Mouse (Mus musculus) heart, embryonic 12.5 days (tissue): ENCODE measurements around the gene Pdzrn3. TPM values are rescaled to one million over a fixed set of nuclear protein-coding genes. Genes with fewer than 3 reads are reported as not detected.

Experiments used
- ATAC-seq: fragments of 200-750 bp; cut with Nextera tagmentation; 2 replicates; pipeline ENCODE4 v1.8.0; 2017; ENCODE audit warnings: moderate TSS enrichment, moderate library complexity; ENCODE audit not compliant: insufficient number of reproducible peaks, low FRiP score
- H3K27ac ChIP-seq: fragments of 300-500 bp; sonication (generic); 2 replicates; pipeline ENCODE4 v1.5.1; 2016; ENCODE audit warnings: mild to moderate bottlenecking, moderate library complexity; ENCODE audit not compliant: poor library complexity, severe bottlenecking
- H3K27me3 ChIP-seq: fragments of 300-500 bp; sonication (generic); replicated peaks from 2 replicates; pipeline ENCODE4 v1.6.1; 2016; ENCODE audit warnings: mild to moderate bottlenecking, moderate library complexity
- H3K36me3 ChIP-seq: fragments of 300-500 bp; sonication (generic); 2 replicates; pipeline ENCODE4 v1.6.1; 2016; ENCODE audit warnings: mild to moderate bottlenecking, moderate library complexity
- H3K4me1 ChIP-seq: fragments of 300-500 bp; sonication (generic); replicated peaks from 2 replicates; pipeline ENCODE4 v1.6.1; 2016; ENCODE audit warnings: mild to moderate bottlenecking
- H3K4me2 ChIP-seq: fragments of 300-500 bp; sonication (generic); 2 replicates; pipeline ENCODE4 v1.6.1; 2016; ENCODE audit warnings: mild to moderate bottlenecking, moderate library complexity
- H3K4me3 ChIP-seq: fragments of 300-500 bp; sonication (generic); 2 replicates; pipeline ENCODE4 v1.5.1; 2016; ENCODE audit warnings: mild to moderate bottlenecking
- H3K9ac ChIP-seq: fragments of 300-500 bp; sonication (generic); 2 replicates; pipeline ENCODE4 v1.6.1; 2016; ENCODE audit warnings: mild to moderate bottlenecking, moderate library complexity
- H3K9me3 ChIP-seq: fragments of 300-500 bp; sonication (generic); replicated peaks from 2 replicates; pipeline ENCODE4 v1.6.1; 2016; ENCODE audit warnings: mild to moderate bottlenecking, moderate library complexity
- WGBS: fragments of 180-500 bp; shearing (Covaris S2); methylation state at CpG from one replicate; pipeline ENCODE4 v1.1.7; 2016; 5-methylcytosine and 5-hydroxymethylcytosine counted together
- polyA plus RNA-seq: library from polyadenylated mRNA; unstranded; fragments of >200 nt; fragmentation: Nextera tagmentation; extraction: Ambion mirVana; gene quantifications from 2 replicates; pipeline ENCODE4 v1.2.1, GENCODE M21; 2016

Pdzrn3 gene
- polyA plus RNA-seq, 1 experiment from 2014 or later: 14.0 TPM

GRCm38 (mm10) chr6:101327741-101328140 lies 50.0 kb downstream of the Pdzrn3 start:
- Histone ChIP-seq H3K4me3 (no peak overlapping the region), H3K4me1 (peaks cover 67% of the 10 kb centered on the region), H3K36me3 (no peaks in the 10 kb centered on the region), H3K4me2 (no peak overlapping the region), H3K9me3 (no peaks in the 10 kb centered on the region), H3K27me3 (no peaks in the 10 kb centered on the region), H3K9ac (no peak overlapping the region), H3K27ac (peak overlapping the region; percentile 89)
- WGBS: 50% methylated on average over 5 of the region's 5 CpGs
- no peak for ATAC-seq

- Histone ChIP-seq H3K27me3 (no peaks in the 10 kb centered on the region), H3K27ac (peak overlapping the region; percentile 89), H3K9me3 (no peaks in the 10 kb centered on the region), H3K4me2 (no peak overlapping the region), H3K4me1 (peaks cover 62% of the 10 kb centered on the region), H3K36me3 (no peaks in the 10 kb centered on the region), H3K4me3 (no peak overlapping the region), H3K9ac (no peak overlapping the region)
- no peak for ATAC-seq
- WGBS: 87% methylated on average over 3 of the region's 3 CpGs
Observed at GRCm38 (mm10) chr6:101327196-101327595, 50.5 kb downstream of the Pdzrn3 start.

- no peak overlapping the region for H3K9ac ChIP-seq
- peaks cover 50% of the 10 kb centered on the region for H3K4me1 ChIP-seq
- 83% methylated on average over 3 of the region's 3 CpGs for WGBS
- no peaks in the 10 kb centered on the region for H3K36me3 ChIP-seq
- no peak overlapping the region for H3K27ac ChIP-seq
- H3K4me2 ChIP-seq: no peak overlapping the region
- ATAC-seq: no peak
- no peaks in the 10 kb centered on the region for H3K9me3 ChIP-seq
- H3K4me3 ChIP-seq: no peak overlapping the region
- no peaks in the 10 kb centered on the region for H3K27me3 ChIP-seq
Observed at GRCm38 (mm10) chr6:101325842-101326639, 51.7 kb downstream of the Pdzrn3 start.

- H3K27ac ChIP-seq: no peak overlapping the region
- no peak overlapping the region for H3K9ac ChIP-seq
- no peak for ATAC-seq
- no peaks in the 10 kb centered on the region for H3K9me3 ChIP-seq
- no peak overlapping the region for H3K4me2 ChIP-seq
- no peaks in the 10 kb centered on the region for H3K27me3 ChIP-seq
- 86% methylated on average over 3 of the region's 3 CpGs for WGBS
- no peaks in the 10 kb centered on the region for H3K36me3 ChIP-seq
- H3K4me3 ChIP-seq: no peak overlapping the region
- peaks cover 36% of the 10 kb centered on the region for H3K4me1 ChIP-seq
Observed at GRCm38 (mm10) chr6:101322580-101322979, 55.1 kb downstream of the Pdzrn3 start.

GRCm38 (mm10) chr6:101320386-101320785 lies 57.3 kb downstream of the Pdzrn3 start:
- ATAC-seq: no peak
- Histone ChIP-seq H3K9me3 (no peaks in the 10 kb centered on the region), H3K27me3 (no peaks in the 10 kb centered on the region), H3K4me1 (peaks cover 32% of the 10 kb centered on the region), H3K4me2 (no peak overlapping the region), H3K9ac (no peak overlapping the region), H3K4me3 (no peak overlapping the region), H3K36me3 (no peaks in the 10 kb centered on the region), H3K27ac (peak overlapping the region; percentile 47)
- 28% methylated on average over 3 of the region's 3 CpGs for WGBS

GRCm38 (mm10) chr6:101319374-101319967 lies 58.2 kb downstream of the Pdzrn3 start:
- no peaks in the 10 kb centered on the region for H3K9me3 ChIP-seq
- H3K4me1 ChIP-seq: peaks cover 31% of the 10 kb centered on the region
- no peaks in the 10 kb centered on the region for H3K36me3 ChIP-seq
- no peak overlapping the region for H3K9ac ChIP-seq
- H3K4me2 ChIP-seq: no peak overlapping the region
- peak overlapping the region; percentile 48; the same call in 1 of the 2 replicates for H3K27ac ChIP-seq
- 74% methylated on average over 7 of the region's 7 CpGs for WGBS
- no peaks in the 10 kb centered on the region for H3K27me3 ChIP-seq
- ATAC-seq: no peak
- H3K4me3 ChIP-seq: no peak overlapping the region

- Histone ChIP-seq H3K9me3 (no peaks in the 10 kb centered on the region), H3K4me2 (no peak overlapping the region), H3K36me3 (no peaks in the 10 kb centered on the region), H3K4me3 (no peak overlapping the region), H3K27ac (no peak overlapping the region), H3K9ac (no peak overlapping the region), H3K4me1 (peaks cover 31% of the 10 kb centered on the region), H3K27me3 (no peaks in the 10 kb centered on the region)
- no peak for ATAC-seq
- 57% methylated on average over 6 of the region's 6 CpGs for WGBS
Observed at GRCm38 (mm10) chr6:101318530-101318929, 59.2 kb downstream of the Pdzrn3 start.

GRCm38 (mm10) chr6:101311446-101311845 lies 66.3 kb downstream of the Pdzrn3 start:
- Histone ChIP-seq H3K4me3 (no peak overlapping the region), H3K4me1 (peaks cover 56% of the 10 kb centered on the region), H3K27me3 (no peaks in the 10 kb centered on the region), H3K4me2 (no peak overlapping the region), H3K9ac (no peak overlapping the region), H3K36me3 (no peaks in the 10 kb centered on the region), H3K27ac (no peak overlapping the region), H3K9me3 (no peaks in the 10 kb centered on the region)
- WGBS: 11% methylated on average over 6 of the region's 6 CpGs
- no peak for ATAC-seq

GRCm38 (mm10) chr6:101310491-101310890 lies 67.2 kb downstream of the Pdzrn3 start:
- H3K27me3 ChIP-seq: no peaks in the 10 kb centered on the region
- H3K4me1 ChIP-seq: peaks cover 52% of the 10 kb centered on the region
- no peak overlapping the region for H3K9ac ChIP-seq
- 0 out of 2 replicates have a peak, but pooled peaks cover 3% of the 10 kb centered on the region for H3K36me3 ChIP-seq
- no peaks in the 10 kb centered on the region for H3K9me3 ChIP-seq
- no peak overlapping the region for H3K27ac ChIP-seq
- no peak for ATAC-seq
- no peak overlapping the region for H3K4me2 ChIP-seq
- 83% methylated on average over 9 of the region's 9 CpGs for WGBS
- H3K4me3 ChIP-seq: no peak overlapping the region

- Histone ChIP-seq H3K27me3 (no peaks in the 10 kb centered on the region), H3K4me1 (peaks cover 55% of the 10 kb centered on the region), H3K9ac (no peak overlapping the region), H3K4me3 (no peak overlapping the region), H3K9me3 (no peaks in the 10 kb centered on the region), H3K27ac (peak overlapping the region; percentile 55; the same call in 1 of the 2 replicates), H3K4me2 (peak overlapping the region; percentile 15; the same call in 1 of the 2 replicates), H3K36me3 (0 out of 2 replicates have a peak, but pooled peaks cover 3% of the 10 kb centered on the region)
- 40% methylated on average over 11 of the region's 11 CpGs for WGBS
- ATAC-seq: no peak
Observed at GRCm38 (mm10) chr6:101307964-101308531, 69.6 kb downstream of the Pdzrn3 start.

- no peak overlapping the region for H3K4me3 ChIP-seq
- 0 out of 2 replicates have a peak, but pooled peaks cover 3% of the 10 kb centered on the region for H3K36me3 ChIP-seq
- peaks cover 44% of the 10 kb centered on the region for H3K4me1 ChIP-seq
- no peak overlapping the region for H3K9ac ChIP-seq
- no peak for ATAC-seq
- H3K27ac ChIP-seq: no peak overlapping the region
- 60% methylated on average over 7 of the region's 7 CpGs for WGBS
- no peaks in the 10 kb centered on the region for H3K27me3 ChIP-seq
- no peak overlapping the region for H3K4me2 ChIP-seq
- H3K9me3 ChIP-seq: no peaks in the 10 kb centered on the region
Observed at GRCm38 (mm10) chr6:101306834-101307233, 70.9 kb downstream of the Pdzrn3 start.
